Comparison of ENCODE assay signal across 8 mouse cellular contexts in genomic region chr5:30667215-30667614, GRCm38 (mm10). TPM values are rescaled to one million over a fixed set of nuclear protein-coding genes. Genes with fewer than 3 reads are reported as not detected.
DNase-seq lines count a peak whose midpoint lies in the region; ATAC-seq and TF ChIP-seq lines count a peak whose summit lies in the region.

No protein-coding gene starts in this region.

- no peaks in the 10 kb centered on the region for H3K27me3 ChIP-seq in limb, embryonic 15.5 days
- H3K27me3 ChIP-seq in stomach, postnatal 0 days (ENCODE audit: control insufficient read depth, insufficient read depth, low read length): no peaks in the 10 kb centered on the region

- ATAC-seq in limb, embryonic 15.5 days (ENCODE audit: insufficient number of reproducible peaks, low FRiP score, low TSS enrichment, low read depth): no peak
- no peak for ATAC-seq in stomach, postnatal 0 days (ENCODE audit: low FRiP score, low TSS enrichment)
- no peak for ATAC-seq in cerebellum, adult (ENCODE audit: insufficient number of reproducible peaks, low FRiP score, low TSS enrichment)

- intact Hi-C loops in gastrocnemius, adult 2 months (cut with DNase I): no loop called here

- no peaks in the 10 kb centered on the region for H3K9me3 ChIP-seq in limb, embryonic 15.5 days
- no peaks in the 10 kb centered on the region for H3K9me3 ChIP-seq in stomach, postnatal 0 days (ENCODE audit: control insufficient read depth, low read length)

- no peak for TF ChIP-seq CTCF in gastrocnemius, adult 2 months (IDR thresholded peaks at IDR 0.05)
- TF ChIP-seq CTCF in stomach, postnatal 0 days (IDR thresholded peaks at IDR 0.05; ENCODE audit: low read depth): no peak

- H3K9ac ChIP-seq in limb, embryonic 15.5 days: peak overlapping the region; percentile 50
- H3K9ac ChIP-seq in stomach, postnatal 0 days (ENCODE audit: low read length): peak overlapping the region; percentile 79

- under 1% methylated on average over 13 of the region's 13 CpGs for WGBS in limb, embryonic 15.5 days
- WGBS in stomach, postnatal 0 days: under 1% methylated on average over 13 of the region's 13 CpGs

- DNase-seq in gastrocnemius, adult 2 months: no peak
- no peak for DNase-seq in gastrocnemius, adult 8-10 months (ENCODE audit: low spot score in 2 of 2)
- DNase-seq in thymus, postnatal 25 days: peak; percentile 13
- no peak for DNase-seq in thymus, postnatal 0 days (ENCODE audit: low spot score)
- DNase-seq in stomach, postnatal 0 days (ENCODE audit: low spot score): no peak
- DNase-seq in cerebellum, postnatal 25 days: no peak

- TF ChIP-seq EP300 in stomach, postnatal 0 days (optimal IDR thresholded peaks at IDR 0.05): no peak

- peak overlapping the region; percentile 98 for H3K27ac ChIP-seq in gastrocnemius, adult 2 months
- H3K27ac ChIP-seq in limb, embryonic 15.5 days: peak overlapping the region; percentile 59; the same call in 1 of the 2 replicates
- H3K27ac ChIP-seq in stomach, postnatal 0 days (replicated peaks): peak overlapping the region; percentile 61

- peak overlapping the region; percentile 72 for H3K4me2 ChIP-seq in limb, embryonic 15.5 days
- H3K4me2 ChIP-seq in stomach, postnatal 0 days (replicated peaks; ENCODE audit: low read depth): peak overlapping the region; percentile 94

- peak overlapping the region; percentile 89 for H3K4me3 ChIP-seq in gastrocnemius, adult 2 months
- peak overlapping the region; percentile 74 for H3K4me3 ChIP-seq in limb, embryonic 15.5 days
- H3K4me3 ChIP-seq in stomach, postnatal 0 days (ENCODE audit: low read depth, low read length): peak overlapping the region; percentile 86

- peaks cover 19% of the 10 kb centered on the region for H3K4me1 ChIP-seq in limb, embryonic 15.5 days
- no peaks in the 10 kb centered on the region for H3K4me1 ChIP-seq in stomach, postnatal 0 days (replicated peaks; ENCODE audit: control insufficient read depth, insufficient read depth)

- peaks cover 14% of the 10 kb centered on the region for H3K36me3 ChIP-seq in limb, embryonic 15.5 days
- 0 out of 2 replicates have a peak, but pooled peaks cover 3% of the 10 kb centered on the region for H3K36me3 ChIP-seq in stomach, postnatal 0 days (ENCODE audit: control insufficient read depth, insufficient read depth, low read length)

RNA-seq across cellular contexts. Expression of gene Cenpa, which starts 0.6 kb away (rescaled TPM):
- 1 to 10 TPM; 1.2 to 3.6 TPM for total RNA-seq in gastrocnemius, adult 2 months (2021)
- total RNA-seq in gastrocnemius, adult 8-10 months (2022): 1 to 10 TPM; 1.5 to 2.2 (median 1.6) TPM
- polyA plus RNA-seq in thymus, postnatal 0 days (2015; fragmentation: Nextera tagmentation; extraction: Ambion mirVana): 339 and 404 TPM in 2 replicates
- polyA plus RNA-seq in limb, embryonic 15.5 days (2015; fragmentation: Nextera tagmentation; extraction: Ambion mirVana): 213 and 217 TPM in 2 replicates
- polyA plus RNA-seq in stomach, postnatal 0 days (2015; fragmentation: Nextera tagmentation; extraction: Ambion mirVana): 58.1 and 79.9 TPM in 2 replicates

RNA-seq across cellular contexts. Expression of gene Slc35f6, which starts 19.5 kb away (rescaled TPM):
- total RNA-seq in gastrocnemius, adult 2 months (2021): 10 to 100 TPM; 12.7 to 14.2 TPM
- 10 to 100 TPM; 10.2 to 14.4 (median 12.4) TPM for total RNA-seq in gastrocnemius, adult 8-10 months (2022)
- polyA plus RNA-seq in thymus, postnatal 0 days (2015; fragmentation: Nextera tagmentation; extraction: Ambion mirVana): 12.5 and 14.4 TPM in 2 replicates
- polyA plus RNA-seq in limb, embryonic 15.5 days (2015; fragmentation: Nextera tagmentation; extraction: Ambion mirVana): 28.5 and 28.8 TPM in 2 replicates
- polyA plus RNA-seq in stomach, postnatal 0 days (2015; fragmentation: Nextera tagmentation; extraction: Ambion mirVana): 30.6 and 35.6 TPM in 2 replicates

RNA-seq across cellular contexts. Expression of gene Dpysl5, which starts 44.1 kb away (rescaled TPM):
- 1 to 10 TPM in 1 of 2 experiments, under 1 TPM in 1; 0.98 to 2.9 TPM for total RNA-seq in gastrocnemius, adult 2 months (2021)
- total RNA-seq in gastrocnemius, adult 8-10 months (2022): 1 to 10 TPM in 3 of 4 experiments, under 1 TPM in 1; 0.97 to 1.6 (median 1.4) TPM
- polyA plus RNA-seq in thymus, postnatal 0 days (2015; fragmentation: Nextera tagmentation; extraction: Ambion mirVana): 0.13 and 0.23 TPM in 2 replicates
- polyA plus RNA-seq in limb, embryonic 15.5 days (2015; fragmentation: Nextera tagmentation; extraction: Ambion mirVana): 5.4 and 7.6 TPM in 2 replicates
- polyA plus RNA-seq in stomach, postnatal 0 days (2015; fragmentation: Nextera tagmentation; extraction: Ambion mirVana): 1.7 and 2.3 TPM in 2 replicates
